Mouse (Mus musculus): Measurements from ENCODE around the gene Cks2.

GRCm38 (mm10) chr13:51653961-51654360, 8.9 kb downstream of the Cks2 start:
- TF ChIP-seq ZNF384 (IDR thresholded peaks at IDR 0.05; ENCODE audit: low read depth, low read length) (no peak), CHD2 (IDR thresholded peaks at IDR 0.05; ENCODE audit: low read depth, low read length) (no peak)
